ENCODE assay signal across 8 mouse cellular contexts in genomic region chr10:73826354-73826753, GRCm38 (mm10).
A peak's percentile ranks its signal among the peaks of the same experiment; 100 is the strongest.
DNase-seq lines count a peak whose midpoint lies in the region; ATAC-seq lines count a peak whose summit lies in the region.
"Had no signal": no experiment of that assay in that cellular context is flagged by ENCODE, and none has a peak within 500 bp of the region (broad histone marks: within the 10 kb centered on the region; RNA-seq: fewer than 3 reads in every experiment).

No protein-coding gene starts in this region.

- no peaks in the 10 kb centered on the region for H3K27me3 ChIP-seq in hindbrain, embryonic 16.5 days (replicated peaks; ENCODE audit: control insufficient read depth, insufficient read depth, low read length)
- no peaks in the 10 kb centered on the region for H3K27me3 ChIP-seq in neural tube, embryonic 13.5 days

- no peaks in the 10 kb centered on the region for H3K36me3 ChIP-seq in hindbrain, embryonic 16.5 days (ENCODE audit: control insufficient read depth, insufficient read depth, low read length)
- no peaks in the 10 kb centered on the region for H3K36me3 ChIP-seq in neural tube, embryonic 13.5 days

- peaks cover 7% of the 10 kb centered on the region for H3K4me1 ChIP-seq in hindbrain, embryonic 16.5 days (ENCODE audit: control insufficient read depth, insufficient read depth, low read depth, low read length)
- H3K4me1 ChIP-seq in neural tube, embryonic 13.5 days (replicated peaks): peaks cover 10% of the 10 kb centered on the region

- WGBS in hindbrain, embryonic 16.5 days: 52% methylated on average over 8 of the region's 8 CpGs
- 50% methylated on average over 8 of the region's 8 CpGs for WGBS in neural tube, embryonic 13.5 days

- H3K9ac ChIP-seq in hindbrain, embryonic 16.5 days (ENCODE audit: low read depth, low read length): no peak overlapping the region
- no peak overlapping the region for H3K9ac ChIP-seq in neural tube, embryonic 13.5 days

- H3K9me3 ChIP-seq in hindbrain, embryonic 16.5 days (ENCODE audit: control insufficient read depth, low read length): no peaks in the 10 kb centered on the region
- no peaks in the 10 kb centered on the region for H3K9me3 ChIP-seq in neural tube, embryonic 13.5 days

- H3K4me2 ChIP-seq in hindbrain, embryonic 16.5 days (ENCODE audit: low read length): peak overlapping the region; percentile 24
- H3K4me2 ChIP-seq in neural tube, embryonic 13.5 days: peak overlapping the region; percentile 33

- peak overlapping the region; percentile 5; the same call in 1 of the 2 replicates for H3K4me3 ChIP-seq in hindbrain, embryonic 16.5 days (ENCODE audit: low read length)
- peak overlapping the region; percentile 10; the same call in 1 of the 2 replicates for H3K4me3 ChIP-seq in neural tube, embryonic 13.5 days

- intact Hi-C loops in left cerebral cortex, postnatal 4 days (cut with DNase I): loop anchor here (10.0 kb wide), 1 partner anchor 368 kb away; no protein-coding TSS in a partner anchor

- peak; percentile 85 for ATAC-seq in frontal cortex, adult (ENCODE audit: low TSS enrichment)
- peak; percentile 70; the same call in 1 of the 2 replicates for ATAC-seq in hindbrain, embryonic 16.5 days
- ATAC-seq in neural tube, embryonic 13.5 days (ENCODE audit: low read depth): peak; percentile 65; the same call in 1 of the 2 replicates

- peak; percentile 22 for DNase-seq in left cerebral cortex, adult 11 months (ENCODE audit: low spot score)
- DNase-seq in left cerebral cortex, postnatal 4 days: no peak
- no peak for DNase-seq in thymus, postnatal 14 days
- no peak for DNase-seq in MN1 (ENCODE audit: low spot score)
- DNase-seq: heart, adult 18-20 months had no signal

- H3K27ac ChIP-seq in hindbrain, embryonic 16.5 days (ENCODE audit: low read depth, low read length): no peak overlapping the region
- H3K27ac ChIP-seq in neural tube, embryonic 13.5 days (replicated peaks): no peak overlapping the region
